Mouse (Mus musculus): ENCODE data around the gene Ddb2. TPM values are rescaled to one million over a fixed set of nuclear protein-coding genes. Genes with fewer than 3 reads are reported as not detected.

Ddb2 gene
- total RNA-seq, 1 experiment: 10.4 TPM

DNA sequence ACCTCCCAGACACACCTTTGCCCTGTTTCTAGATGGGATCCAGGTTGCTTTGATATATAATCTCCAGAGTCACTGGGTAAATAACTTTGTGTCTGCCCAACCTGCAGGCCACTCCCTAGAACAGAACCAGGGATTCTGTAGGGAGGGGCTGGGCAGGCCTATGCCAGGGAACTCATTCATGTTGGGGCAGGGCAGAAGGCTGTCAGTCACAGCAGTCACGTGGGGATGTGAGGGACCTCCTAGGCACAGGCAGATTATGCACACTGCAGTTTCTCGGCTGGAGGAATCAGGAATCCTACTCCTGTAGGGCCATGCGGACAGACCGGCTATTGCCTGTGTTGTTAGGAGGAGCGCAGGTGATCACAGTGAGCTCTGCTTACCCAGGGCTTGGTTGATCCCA, 44.6 kb upstream of the Ddb2 start:
- no peak for TF ChIP-seq MAFK (IDR thresholded peaks at IDR 0.05; ENCODE audit: insufficient read depth, low read depth, low read length)
- TF ChIP-seq ZC3H11A (IDR thresholded peaks at IDR 0.05; ENCODE audit: borderline replicate concordance, low read depth, low read length): no peak
- Histone ChIP-seq H3K27ac (ENCODE audit: insufficient read depth, low read depth, low read length, poor library complexity, severe bottlenecking) (no peak overlapping the region), H3K9me3 (ENCODE audit: control insufficient read depth, insufficient read depth, low read depth, low read length) (no peaks in the 10 kb centered on the region), H3K4me1 (ENCODE audit: control insufficient read depth in 2 of 2, insufficient read depth in 2 of 2, low read length in 2 of 2, poor library complexity in 1 of 2) (peaks cover 0 to 3% of the 10 kb centered on the region in 2 experiments; a peak in 1 of 4 replicates), H3K4me3 (ENCODE audit: insufficient read depth in 1 of 2, low read depth in 1 of 2, low read length in 2 of 2, poor library complexity in 1 of 2, severe bottlenecking in 1 of 2) (no peak overlapping the region), H3K9ac (ENCODE audit: insufficient read depth, low read depth, low read length, poor library complexity, severe bottlenecking) (no peak overlapping the region), H3K36me3 (ENCODE audit: control insufficient read depth, insufficient read depth, low read length, poor library complexity, severe bottlenecking) (peaks cover 5% of the 10 kb centered on the region)
- in situ Hi-C loops (cut with MboI; ENCODE audit: low sequenced_read_pairs in 2 of 2, unreplicated experiment in 2 of 2): loop anchor here (10.0 kb wide), 2 partner anchors 193 to 203 kb away; no protein-coding TSS in a partner anchor
- DNase-seq (ENCODE audit: low read depth, low spot score): no peak

DNA sequence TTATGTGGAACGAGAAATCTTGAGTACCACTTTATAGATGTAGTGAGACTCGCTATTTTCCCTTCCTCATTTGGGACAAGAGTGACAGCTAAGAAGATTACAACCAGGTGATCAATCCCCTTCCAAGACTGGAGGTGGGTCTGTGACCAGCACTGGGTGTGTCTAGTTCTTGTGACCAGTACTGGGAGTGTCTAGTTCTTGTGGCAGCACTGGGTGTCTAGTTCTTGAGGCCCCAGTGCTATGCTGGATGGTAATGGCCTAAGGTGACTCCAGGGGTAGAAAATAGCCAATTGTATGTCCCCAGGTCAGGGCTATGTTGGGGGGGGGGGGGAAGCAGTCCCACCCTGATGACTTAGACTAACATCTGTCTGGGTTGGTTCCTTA, 42.6 kb upstream of the Ddb2 start:
- Histone ChIP-seq H3K9me3 (ENCODE audit: control insufficient read depth, insufficient read depth, low read depth, low read length) (no peaks in the 10 kb centered on the region), H3K9ac (ENCODE audit: insufficient read depth, low read depth, low read length, poor library complexity, severe bottlenecking) (no peak overlapping the region), H3K36me3 (ENCODE audit: control insufficient read depth, insufficient read depth, low read length, poor library complexity, severe bottlenecking) (peaks cover 21% of the 10 kb centered on the region), H3K27ac (ENCODE audit: insufficient read depth, low read depth, low read length, poor library complexity, severe bottlenecking) (no peak overlapping the region), H3K4me3 (ENCODE audit: insufficient read depth in 1 of 2, low read depth in 1 of 2, low read length in 2 of 2, poor library complexity in 1 of 2, severe bottlenecking in 1 of 2) (no peak overlapping the region), H3K4me1 (ENCODE audit: control insufficient read depth in 2 of 2, insufficient read depth in 2 of 2, low read length in 2 of 2, poor library complexity in 1 of 2) (peaks cover 0 to 3% of the 10 kb centered on the region in 2 experiments; a peak in 1 of 4 replicates)
- in situ Hi-C loops (cut with MboI; ENCODE audit: low sequenced_read_pairs in 2 of 2, unreplicated experiment in 2 of 2): no loop called here
- no peak for DNase-seq (ENCODE audit: low read depth, low spot score)
- no peak for TF ChIP-seq ZNF384 (IDR thresholded peaks at IDR 0.05; ENCODE audit: low read depth, low read length)

DNA sequence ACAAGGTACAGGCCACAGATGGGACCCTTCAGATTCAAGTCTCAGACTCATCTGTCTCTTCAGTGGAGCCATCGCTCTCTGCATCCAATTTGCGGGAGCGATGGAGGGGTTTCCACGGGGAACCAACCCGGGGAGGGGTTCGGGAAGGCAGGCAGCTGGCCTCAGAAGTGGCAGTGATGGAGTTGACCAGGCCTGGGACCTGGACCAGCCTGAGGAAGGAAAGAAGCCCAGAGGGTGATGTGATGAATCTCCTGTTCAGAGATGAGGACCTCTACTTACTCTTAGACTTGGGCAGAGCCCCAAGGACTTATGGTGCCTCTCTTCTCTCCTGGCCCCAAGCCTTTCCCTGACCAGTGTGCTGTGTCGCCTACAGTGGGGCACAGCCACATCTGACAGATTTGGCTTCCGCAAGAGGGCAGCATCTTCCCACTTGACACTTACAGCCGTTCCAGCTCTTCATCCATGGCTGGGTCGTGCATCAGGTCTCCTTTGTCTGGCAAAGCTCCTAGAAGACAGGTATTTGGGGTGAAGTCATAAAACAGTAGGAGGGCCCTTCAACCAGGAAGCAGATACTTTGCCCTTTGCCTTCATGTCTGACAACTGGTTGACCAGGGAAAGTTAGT, 42.1 kb upstream of the Ddb2 start:
- Histone ChIP-seq H3K9ac (ENCODE audit: insufficient read depth, low read depth, low read length, poor library complexity, severe bottlenecking) (no peak overlapping the region), H3K36me3 (ENCODE audit: control insufficient read depth, insufficient read depth, low read length, poor library complexity, severe bottlenecking) (peaks cover 23% of the 10 kb centered on the region), H3K4me1 (ENCODE audit: control insufficient read depth in 2 of 2, insufficient read depth in 2 of 2, low read length in 2 of 2, poor library complexity in 1 of 2) (peaks cover 0 to 3% of the 10 kb centered on the region in 2 experiments; a peak in 1 of 4 replicates), H3K27ac (ENCODE audit: insufficient read depth, low read depth, low read length, poor library complexity, severe bottlenecking) (no peak overlapping the region), H3K9me3 (ENCODE audit: control insufficient read depth, insufficient read depth, low read depth, low read length) (no peaks in the 10 kb centered on the region), H3K4me3 (ENCODE audit: insufficient read depth in 1 of 2, low read depth in 1 of 2, low read length in 2 of 2, poor library complexity in 1 of 2, severe bottlenecking in 1 of 2) (no peak overlapping the region)
- in situ Hi-C loops (cut with MboI; ENCODE audit: low sequenced_read_pairs in 2 of 2, unreplicated experiment in 2 of 2): no loop called here
- no peak for DNase-seq (ENCODE audit: low read depth, low spot score)
- TF ChIP-seq CHD2 (IDR thresholded peaks at IDR 0.05; ENCODE audit: low read depth, low read length): no peak

DNA sequence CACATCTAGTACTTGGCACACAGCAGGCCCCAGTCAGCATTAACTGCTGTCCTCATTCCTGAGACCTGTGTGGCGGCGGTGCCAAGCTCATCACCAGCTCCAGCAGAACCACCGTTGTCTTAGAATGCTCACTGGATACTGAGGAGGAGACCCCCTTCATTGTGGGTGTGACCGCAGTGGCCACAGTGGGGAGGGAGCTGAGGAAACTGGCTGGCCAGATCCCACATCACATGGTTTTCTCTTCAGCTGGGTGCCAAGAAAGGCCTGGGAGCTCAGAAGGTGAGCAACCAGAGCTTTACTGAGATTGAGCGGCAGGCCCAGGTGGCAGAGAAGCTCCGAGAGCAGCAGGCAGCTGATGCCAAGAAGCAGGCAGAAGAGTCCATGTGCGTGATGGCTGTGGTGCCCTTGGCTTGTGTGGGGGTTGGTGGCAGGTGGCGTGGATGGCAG, 32.9 kb upstream of the Ddb2 start:
- no peak for DNase-seq (ENCODE audit: low read depth, low spot score)
- no peak for TF ChIP-seq MAFK (IDR thresholded peaks at IDR 0.05; ENCODE audit: insufficient read depth, low read depth, low read length)
- TF ChIP-seq ZC3H11A (IDR thresholded peaks at IDR 0.05; ENCODE audit: borderline replicate concordance, low read depth, low read length): no peak
- no peak for TF ChIP-seq HCFC1 (IDR thresholded peaks at IDR 0.05; ENCODE audit: borderline replicate concordance, insufficient read depth, low read length)
- TF ChIP-seq CHD2 (IDR thresholded peaks at IDR 0.05; ENCODE audit: low read depth, low read length): no peak
- no peak for TF ChIP-seq ZNF384 (IDR thresholded peaks at IDR 0.05; ENCODE audit: low read depth, low read length)
- Histone ChIP-seq H3K27ac (ENCODE audit: insufficient read depth, low read depth, low read length, poor library complexity, severe bottlenecking) (no peak overlapping the region), H3K9ac (ENCODE audit: insufficient read depth, low read depth, low read length, poor library complexity, severe bottlenecking) (no peak overlapping the region), H3K9me3 (ENCODE audit: control insufficient read depth, insufficient read depth, low read depth, low read length) (no peaks in the 10 kb centered on the region), H3K36me3 (ENCODE audit: control insufficient read depth, insufficient read depth, low read length, poor library complexity, severe bottlenecking) (peaks cover 51% of the 10 kb centered on the region), H3K4me3 (ENCODE audit: insufficient read depth in 1 of 2, low read depth in 1 of 2, low read length in 2 of 2, poor library complexity in 1 of 2, severe bottlenecking in 1 of 2) (no peak overlapping the region), H3K4me1 (ENCODE audit: control insufficient read depth in 2 of 2, insufficient read depth in 2 of 2, low read length in 2 of 2, poor library complexity in 1 of 2) (no peaks in the 10 kb centered on the region)
- in situ Hi-C loops (cut with MboI; ENCODE audit: low sequenced_read_pairs in 2 of 2, unreplicated experiment in 2 of 2): no loop called here

DNA sequence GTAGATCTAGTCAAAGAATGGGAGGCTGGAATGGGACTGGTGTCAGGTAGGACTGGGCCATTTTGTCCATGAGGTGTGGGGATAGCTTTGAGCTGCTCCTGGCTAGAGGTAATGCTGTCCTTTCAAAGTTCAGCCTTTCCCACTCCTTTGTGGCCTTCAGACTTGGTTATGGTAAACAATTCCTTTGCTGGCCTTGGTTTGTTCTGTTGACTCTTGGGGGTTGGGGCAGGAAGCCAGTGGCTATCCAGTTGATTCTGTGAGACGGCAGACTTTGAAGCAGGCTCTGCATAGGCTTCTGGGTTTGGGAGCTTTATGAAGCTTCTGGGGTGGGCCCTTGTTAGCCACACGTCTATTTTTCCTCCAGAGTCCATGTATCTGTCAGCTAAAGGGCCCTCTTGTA, 31.9 kb upstream of the Ddb2 start:
- peaks cover 43% of the 10 kb centered on the region for H3K36me3 ChIP-seq (ENCODE audit: control insufficient read depth, insufficient read depth, low read length, poor library complexity, severe bottlenecking)
- in situ Hi-C loops (cut with MboI; ENCODE audit: low sequenced_read_pairs in 2 of 2, unreplicated experiment in 2 of 2): no loop called here
- no peak for DNase-seq (ENCODE audit: low read depth, low spot score)
- no peak overlapping the region for H3K4me3 ChIP-seq (ENCODE audit: insufficient read depth in 1 of 2, low read depth in 1 of 2, low read length in 2 of 2, poor library complexity in 1 of 2, severe bottlenecking in 1 of 2)
- H3K9me3 ChIP-seq (ENCODE audit: control insufficient read depth, insufficient read depth, low read depth, low read length): no peaks in the 10 kb centered on the region
- TF ChIP-seq ZNF384 (IDR thresholded peaks at IDR 0.05; ENCODE audit: low read depth, low read length): no peak
- TF ChIP-seq MAFK (IDR thresholded peaks at IDR 0.05; ENCODE audit: insufficient read depth, low read depth, low read length): no peak
- TF ChIP-seq CHD2 (IDR thresholded peaks at IDR 0.05; ENCODE audit: low read depth, low read length): no peak
- no peak for TF ChIP-seq HCFC1 (IDR thresholded peaks at IDR 0.05; ENCODE audit: borderline replicate concordance, insufficient read depth, low read length)
- TF ChIP-seq ZC3H11A (IDR thresholded peaks at IDR 0.05; ENCODE audit: borderline replicate concordance, low read depth, low read length): no peak
- no peak overlapping the region for H3K9ac ChIP-seq (ENCODE audit: insufficient read depth, low read depth, low read length, poor library complexity, severe bottlenecking)
- H3K27ac ChIP-seq (ENCODE audit: insufficient read depth, low read depth, low read length, poor library complexity, severe bottlenecking): no peak overlapping the region
- peaks cover 0 to 7% of the 10 kb centered on the region in 2 experiments; a peak in 1 of 4 replicates for H3K4me1 ChIP-seq (ENCODE audit: control insufficient read depth in 2 of 2, insufficient read depth in 2 of 2, low read length in 2 of 2, poor library complexity in 1 of 2)
